Mouse (Mus musculus) stomach, embryonic 14.5 days (tissue): ENCODE data around the gene 1700024P04Rik. TPM values are rescaled to one million over a fixed set of nuclear protein-coding genes. Genes with fewer than 3 reads are reported as not detected.
"Not testable (repeated sequence)": the region's sequence is repeated elsewhere in the genome, so short reads cannot be mapped to it uniquely, and the experiment has no call there.

Source experiments
- ATAC-seq: fragments of 200-750 bp; cut with Nextera tagmentation; 2 replicates; pipeline ENCODE4 v1.8.0; 2017; ENCODE audit warnings: low read depth, moderate TSS enrichment; ENCODE audit not compliant: insufficient number of reproducible peaks, insufficient read depth, low FRiP score
- H3K27ac ChIP-seq: fragments of 300-500 bp; sonication (generic); 2 replicates; pipeline ENCODE4 v1.5.1; 2014; ENCODE audit warnings: mild to moderate bottlenecking, low read length, moderate library complexity, mixed read lengths
- H3K27me3 ChIP-seq: fragments of 300-500 bp; sonication (generic); 2 replicates; pipeline ENCODE4 v1.6.1; 2014; ENCODE audit warnings: low read length, control low read depth, mixed read lengths; ENCODE audit not compliant: control insufficient read depth, insufficient read depth
- H3K36me3 ChIP-seq: fragments of 300-500 bp; sonication (generic); 2 replicates; pipeline ENCODE4 v1.6.1; 2014; ENCODE audit warnings: mild to moderate bottlenecking, control low read depth, low read length, moderate library complexity, mixed read lengths; ENCODE audit not compliant: control insufficient read depth, insufficient read depth
- H3K4me1 ChIP-seq: fragments of 300-500 bp; sonication (generic); 2 replicates; pipeline ENCODE4 v1.6.1; 2014; ENCODE audit warnings: low read length, control low read depth, mixed read lengths; ENCODE audit not compliant: control insufficient read depth, insufficient read depth
- H3K4me2 ChIP-seq: fragments of 300-500 bp; sonication (generic); replicated peaks from 2 replicates; pipeline ENCODE4 v1.6.1; 2014; ENCODE audit warnings: low read depth, low read length, control low read depth
- H3K4me3 ChIP-seq: fragments of 300-500 bp; sonication (generic); 2 replicates; pipeline ENCODE4 v1.5.1; 2014; ENCODE audit warnings: low read depth, low read length, control low read depth
- H3K9ac ChIP-seq: fragments of 300-500 bp; sonication (generic); replicated peaks from 2 replicates; pipeline ENCODE4 v1.6.1; 2014; ENCODE audit warnings: low read depth, mild to moderate bottlenecking, control low read depth, low read length, moderate library complexity, mixed read lengths
- H3K9me3 ChIP-seq: fragments of 300-500 bp; sonication (generic); 2 replicates; pipeline ENCODE4 v1.6.1; 2016; ENCODE audit warnings: low read depth, low read length, control low read depth; ENCODE audit not compliant: control insufficient read depth
- WGBS: fragments of 180-500 bp; shearing (Covaris S2); extraction: QIAGEN DNeasy Blood & Tissue Kit; methylation state at CpG from one replicate; pipeline ENCODE4 v1.1.7; 2014; 5-methylcytosine and 5-hydroxymethylcytosine counted together
- polyA plus RNA-seq: library from polyadenylated mRNA; unstranded; fragments of >200 nt; fragmentation: Nextera tagmentation; extraction: Ambion mirVana; gene quantifications from 2 replicates; pipeline ENCODE4 v1.2.1, GENCODE M21; 2014

Gene 1700024P04Rik
- polyA plus RNA-seq, 1 experiment from 2014 or later: not detected

GRCm38 (mm10) chr13:99018526-99019201 lies 34.3 kb upstream of the 1700024P04Rik start:
- 58% methylated on average over 15 of the region's 15 CpGs for WGBS
- no peak overlapping the region for H3K4me3 ChIP-seq
- H3K9me3 ChIP-seq: no peaks in the 10 kb centered on the region
- no peak overlapping the region for H3K27ac ChIP-seq
- no peak overlapping the region for H3K9ac ChIP-seq
- peak; percentile 78; the same call in 1 of the 2 replicates for ATAC-seq
- H3K36me3 ChIP-seq: no peaks in the 10 kb centered on the region
- no peak overlapping the region for H3K4me2 ChIP-seq
- H3K4me1 ChIP-seq: no peaks in the 10 kb centered on the region
- H3K27me3 ChIP-seq: no peaks in the 10 kb centered on the region

GRCm38 (mm10) chr13:99016696-99017095 lies 32.3 kb upstream of the 1700024P04Rik start:
- WGBS: 63% methylated on average over 4 of the region's 4 CpGs
- no peaks in the 10 kb centered on the region for H3K9me3 ChIP-seq
- no peak overlapping the region for H3K9ac ChIP-seq
- no peak overlapping the region for H3K4me2 ChIP-seq
- no peaks in the 10 kb centered on the region for H3K4me1 ChIP-seq
- H3K27ac ChIP-seq: no peak overlapping the region
- no peak overlapping the region for H3K4me3 ChIP-seq
- ATAC-seq: no peak
- no peaks in the 10 kb centered on the region for H3K27me3 ChIP-seq
- no peaks in the 10 kb centered on the region for H3K36me3 ChIP-seq

GRCm38 (mm10) chr13:99012891-99013290 lies 28.5 kb upstream of the 1700024P04Rik start:
- Histone ChIP-seq H3K27me3 (no peaks in the 10 kb centered on the region), H3K27ac (no peak overlapping the region), H3K36me3 (no peaks in the 10 kb centered on the region), H3K4me1 (no peaks in the 10 kb centered on the region), H3K9me3 (no peaks in the 10 kb centered on the region), H3K4me3 (no peak overlapping the region), H3K9ac (no peak overlapping the region), H3K4me2 (no peak overlapping the region)
- ATAC-seq: no peak
- WGBS: 83% methylated on average over 5 of the region's 5 CpGs

DNA sequence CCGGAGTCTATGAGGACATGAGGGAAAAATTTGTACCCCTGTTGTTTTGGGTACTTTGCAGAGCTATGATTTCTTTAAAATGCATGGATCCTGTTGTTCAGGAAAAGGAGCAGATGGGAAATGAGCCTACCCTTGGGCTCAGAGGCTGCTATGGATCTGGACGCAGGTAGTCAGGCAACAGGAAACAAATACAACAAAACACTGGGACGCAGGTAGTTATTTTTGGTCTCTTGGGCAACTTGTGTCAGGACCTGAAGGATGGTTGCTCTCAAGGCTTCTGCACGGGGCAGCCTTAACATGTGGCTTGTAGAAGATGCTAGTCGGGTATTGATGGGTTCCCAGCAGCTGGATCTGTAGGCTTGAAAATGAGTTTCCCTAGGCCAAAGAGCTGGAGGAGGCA lies 23.6 kb upstream of the 1700024P04Rik start:
- Histone ChIP-seq H3K4me1 (no peaks in the 10 kb centered on the region), H3K9ac (no peak overlapping the region), H3K9me3 (peaks cover 4% of the 10 kb centered on the region; the same call in 1 of the 2 replicates), H3K4me2 (no peak overlapping the region), H3K4me3 (no peak overlapping the region), H3K36me3 (no peaks in the 10 kb centered on the region), H3K27me3 (no peaks in the 10 kb centered on the region), H3K27ac (no peak overlapping the region)
- ATAC-seq: no peak
- WGBS: 85% methylated on average over 5 of the region's 5 CpGs

GRCm38 (mm10) chr13:99006389-99007099 lies 22.2 kb upstream of the 1700024P04Rik start:
- WGBS: 68% methylated on average over 17 of the region's 17 CpGs
- H3K4me1 ChIP-seq: no peaks in the 10 kb centered on the region
- no peak overlapping the region for H3K9ac ChIP-seq
- ATAC-seq: 0 out of 2 replicates have a peak, but pooled peaks have one; percentile 14
- no peak overlapping the region for H3K4me3 ChIP-seq
- peaks cover 4% of the 10 kb centered on the region; the same call in 1 of the 2 replicates for H3K9me3 ChIP-seq
- H3K27me3 ChIP-seq: no peaks in the 10 kb centered on the region
- no peak overlapping the region for H3K27ac ChIP-seq
- no peak overlapping the region for H3K4me2 ChIP-seq
- no peaks in the 10 kb centered on the region for H3K36me3 ChIP-seq

- WGBS: 94% methylated on average over 2 of the region's 2 CpGs
- not testable (repeated sequence) for ATAC-seq, H3K27ac ChIP-seq, H3K9ac ChIP-seq, H3K27me3 ChIP-seq, H3K4me1 ChIP-seq, H3K36me3 ChIP-seq, H3K9me3 ChIP-seq, H3K4me2 ChIP-seq, H3K4me3 ChIP-seq
Measured at GRCm38 (mm10) chr13:99001652-99002051, 17.3 kb upstream of the 1700024P04Rik start.

DNA sequence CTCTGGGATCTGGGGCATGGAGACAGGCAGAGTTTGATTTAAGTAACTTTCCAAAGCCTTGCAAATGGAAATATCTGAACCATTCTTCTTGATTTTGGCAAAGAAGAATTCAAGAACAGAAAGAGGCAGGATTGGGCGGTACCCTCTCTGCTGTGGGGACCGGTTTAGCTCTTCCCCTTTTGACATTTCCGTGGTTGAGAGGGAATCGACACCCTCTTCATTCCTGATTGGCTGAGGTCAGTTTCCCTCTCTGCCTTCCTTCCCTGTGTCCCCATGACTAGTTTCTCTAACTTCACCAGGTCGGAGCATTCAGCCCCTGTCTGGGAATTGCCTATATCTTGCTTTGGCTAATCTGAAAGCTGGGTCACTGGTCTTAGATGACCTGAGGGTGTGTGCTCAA lies 12.7 kb upstream of the 1700024P04Rik start:
- no peaks in the 10 kb centered on the region; the same call in 1 of the 2 replicates for H3K9me3 ChIP-seq
- no peaks in the 10 kb centered on the region for H3K36me3 ChIP-seq
- H3K27ac ChIP-seq: no peak overlapping the region
- 54% methylated on average over 5 of the region's 5 CpGs for WGBS
- H3K9ac ChIP-seq: no peak overlapping the region
- no peak overlapping the region for H3K4me3 ChIP-seq
- no peaks in the 10 kb centered on the region for H3K4me1 ChIP-seq
- no peaks in the 10 kb centered on the region for H3K27me3 ChIP-seq
- ATAC-seq: no peak
- H3K4me2 ChIP-seq: no peak overlapping the region

GRCm38 (mm10) chr13:98977070-98977785 lies 7.1 kb downstream of the 1700024P04Rik start:
- Histone ChIP-seq H3K4me3 (no peak overlapping the region), H3K9me3 (no peaks in the 10 kb centered on the region), H3K9ac (no peak overlapping the region), H3K4me1 (no peaks in the 10 kb centered on the region), H3K4me2 (no peak overlapping the region), H3K36me3 (no peaks in the 10 kb centered on the region), H3K27me3 (no peaks in the 10 kb centered on the region), H3K27ac (no peak overlapping the region)
- ATAC-seq: no peak
- 82% methylated on average over 4 of the region's 4 CpGs for WGBS
